Mouse (Mus musculus): Measurements from ENCODE around the gene Pde3a. TPM values are rescaled to one million over a fixed set of nuclear protein-coding genes. Genes with fewer than 3 reads are reported as not detected.

Pde3a gene
- polyA plus RNA-seq, 1 experiment = not detected

DNA sequence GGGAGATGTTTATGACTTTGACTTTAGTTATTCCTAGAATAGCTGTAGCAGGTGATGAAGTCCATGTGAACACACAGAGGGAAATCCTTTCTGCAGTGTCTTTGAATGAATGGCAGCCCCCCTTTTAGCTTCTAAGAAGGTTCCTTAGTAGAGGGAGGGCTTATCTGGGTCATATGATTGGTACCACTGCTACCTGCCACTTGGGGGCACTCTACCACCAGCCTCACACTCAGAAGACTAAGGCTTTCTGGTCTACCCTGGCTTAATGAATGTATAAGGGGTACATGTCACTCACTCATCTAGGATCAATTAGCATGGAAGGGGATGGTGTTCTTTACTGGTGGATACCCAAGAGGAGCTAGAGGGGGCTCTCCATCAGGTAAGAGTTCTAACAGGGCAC lies 250.4 kb downstream of the Pde3a start:
- TF ChIP-seq MYOD1 (IDR thresholded peaks at IDR 0.05; ENCODE audit: control insufficient read depth, insufficient read length, low read depth) (no peak), CEBPB (IDR thresholded peaks at IDR 0.05; ENCODE audit: low read depth) (no peak), FOSL1 (IDR thresholded peaks at IDR 0.05; ENCODE audit: insufficient read depth, low read length, poor library complexity, severe bottlenecking) (no peak), MYOG (IDR thresholded peaks at IDR 0.05; ENCODE audit: control insufficient read depth, extremely low read depth, insufficient read length) (no peak), USF1 (IDR thresholded peaks at IDR 0.05; ENCODE audit: low read depth) (no peak), MAX (IDR thresholded peaks at IDR 0.05) (no peak), CTCF (IDR thresholded peaks at IDR 0.05; ENCODE audit: control insufficient read depth, insufficient read depth, insufficient read length) (no peak)
- no peak overlapping the region for H3ac ChIP-seq (ENCODE audit: control insufficient read depth, insufficient read length, low read depth)
- H3K27me3 ChIP-seq (ENCODE audit: control insufficient read depth, insufficient read depth, insufficient read length) = no peaks in the 10 kb centered on the region
- no peaks in the 10 kb centered on the region for H3K79me3 ChIP-seq (ENCODE audit: low read depth)
- H3K36me3 ChIP-seq (ENCODE audit: control insufficient read depth, insufficient read depth) = no peaks in the 10 kb centered on the region
- H3K79me2 ChIP-seq (ENCODE audit: control insufficient read depth, insufficient read depth) = no peaks in the 10 kb centered on the region
- no peak overlapping the region for H3K4me3 ChIP-seq (ENCODE audit: insufficient read depth, poor library complexity, severe bottlenecking)

GRCm38 (mm10) chr6:141501171-141501570 lies 252.1 kb downstream of the Pde3a start:
- no peak overlapping the region for H3K4me3 ChIP-seq (ENCODE audit: insufficient read depth, poor library complexity, severe bottlenecking)
- no peaks in the 10 kb centered on the region for H3K36me3 ChIP-seq (ENCODE audit: control insufficient read depth, insufficient read depth)
- H3K27me3 ChIP-seq (ENCODE audit: control insufficient read depth, insufficient read depth, insufficient read length) = no peaks in the 10 kb centered on the region
- no peak for TF ChIP-seq MAX (IDR thresholded peaks at IDR 0.05)
- no peak for TF ChIP-seq MYOG (IDR thresholded peaks at IDR 0.05; ENCODE audit: control insufficient read depth, extremely low read depth, insufficient read length)
- no peak for TF ChIP-seq FOSL1 (IDR thresholded peaks at IDR 0.05; ENCODE audit: insufficient read depth, low read length, poor library complexity, severe bottlenecking)
- no peak for TF ChIP-seq MYOD1 (IDR thresholded peaks at IDR 0.05; ENCODE audit: control insufficient read depth, insufficient read length, low read depth)
- TF ChIP-seq CEBPB (IDR thresholded peaks at IDR 0.05; ENCODE audit: low read depth) = no peak
- TF ChIP-seq USF1 (IDR thresholded peaks at IDR 0.05; ENCODE audit: low read depth) = no peak
- no peak for TF ChIP-seq CTCF (IDR thresholded peaks at IDR 0.05; ENCODE audit: control insufficient read depth, insufficient read depth, insufficient read length)
- no peak overlapping the region for H3ac ChIP-seq (ENCODE audit: control insufficient read depth, insufficient read length, low read depth)
- H3K79me3 ChIP-seq (ENCODE audit: low read depth) = no peaks in the 10 kb centered on the region
- H3K79me2 ChIP-seq (ENCODE audit: control insufficient read depth, insufficient read depth) = no peaks in the 10 kb centered on the region

GRCm38 (mm10) chr6:141522541-141522940 lies 273.5 kb downstream of the Pde3a start:
- Histone ChIP-seq H3K4me3 (ENCODE audit: insufficient read depth, poor library complexity, severe bottlenecking) (no peak overlapping the region), H3K79me3 (ENCODE audit: low read depth) (no peaks in the 10 kb centered on the region), H3ac (ENCODE audit: control insufficient read depth, insufficient read length, low read depth) (no peak overlapping the region), H3K36me3 (ENCODE audit: control insufficient read depth, insufficient read depth) (no peaks in the 10 kb centered on the region), H3K79me2 (ENCODE audit: control insufficient read depth, insufficient read depth) (no peaks in the 10 kb centered on the region), H3K27me3 (ENCODE audit: control insufficient read depth, insufficient read depth, insufficient read length) (no peaks in the 10 kb centered on the region)
- TF ChIP-seq CEBPB (IDR thresholded peaks at IDR 0.05; ENCODE audit: low read depth) (no peak), FOSL1 (IDR thresholded peaks at IDR 0.05; ENCODE audit: insufficient read depth, low read length, poor library complexity, severe bottlenecking) (no peak), CTCF (IDR thresholded peaks at IDR 0.05; ENCODE audit: control insufficient read depth, insufficient read depth, insufficient read length) (no peak)

GRCm38 (mm10) chr6:141523747-141524640 lies 274.9 kb downstream of the Pde3a start, which contains the start of gene Slco1c1:
TSS of gene Slco1c1 (plus strand) at chr6:141524368.
- Histone ChIP-seq H3K36me3 (ENCODE audit: control insufficient read depth, insufficient read depth) (no peaks in the 10 kb centered on the region), H3K4me3 (ENCODE audit: insufficient read depth, poor library complexity, severe bottlenecking) (no peak within 1 kb of the TSS), H3K79me2 (ENCODE audit: control insufficient read depth, insufficient read depth) (no peaks in the 10 kb centered on the region), H3K79me3 (ENCODE audit: low read depth) (no peaks in the 10 kb centered on the region), H3ac (ENCODE audit: control insufficient read depth, insufficient read length, low read depth) (no peak within 1 kb of the TSS), H3K27me3 (ENCODE audit: control insufficient read depth, insufficient read depth, insufficient read length) (no peaks in the 10 kb centered on the region)
- TF ChIP-seq FOSL1 (IDR thresholded peaks at IDR 0.05; ENCODE audit: insufficient read depth, low read length, poor library complexity, severe bottlenecking) = no peak
- TF ChIP-seq CTCF (IDR thresholded peaks at IDR 0.05; ENCODE audit: control insufficient read depth, insufficient read depth, insufficient read length) = no peak
- TF ChIP-seq CEBPB (IDR thresholded peaks at IDR 0.05; ENCODE audit: low read depth) = no peak
- TF ChIP-seq MAX (IDR thresholded peaks at IDR 0.05) = no peak
- TF ChIP-seq MYOD1 (IDR thresholded peaks at IDR 0.05; ENCODE audit: control insufficient read depth, insufficient read length, low read depth) = no peak
- TF ChIP-seq USF1 (IDR thresholded peaks at IDR 0.05; ENCODE audit: low read depth) = no peak
- no peak for TF ChIP-seq MYOG (IDR thresholded peaks at IDR 0.05; ENCODE audit: control insufficient read depth, extremely low read depth, insufficient read length)

DNA sequence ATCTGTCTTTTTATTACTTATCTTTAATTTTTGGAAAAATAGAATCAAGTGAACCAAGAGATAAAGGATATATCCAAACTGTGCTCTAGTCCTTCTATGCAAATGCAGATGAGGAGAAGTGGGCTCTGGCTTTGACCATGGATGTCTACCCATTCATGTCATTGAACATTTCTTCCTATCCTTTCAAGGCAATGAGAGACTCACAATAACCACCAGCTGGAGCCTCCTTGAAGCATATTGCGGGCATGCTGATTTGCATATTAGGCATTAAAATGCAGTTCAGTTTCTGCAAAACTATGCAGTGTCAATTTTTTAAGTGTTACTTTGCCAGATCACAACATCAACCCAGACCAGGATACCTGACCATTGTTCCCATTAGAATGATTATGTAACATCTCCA lies 276.7 kb downstream of the Pde3a start:
- Histone ChIP-seq H3K27me3 (ENCODE audit: control insufficient read depth, insufficient read depth, insufficient read length) (no peaks in the 10 kb centered on the region), H3K79me3 (ENCODE audit: low read depth) (no peaks in the 10 kb centered on the region), H3K4me3 (ENCODE audit: insufficient read depth, poor library complexity, severe bottlenecking) (no peak overlapping the region), H3K79me2 (ENCODE audit: control insufficient read depth, insufficient read depth) (no peaks in the 10 kb centered on the region), H3K36me3 (ENCODE audit: control insufficient read depth, insufficient read depth) (no peaks in the 10 kb centered on the region), H3ac (ENCODE audit: control insufficient read depth, insufficient read length, low read depth) (no peak overlapping the region)
- no peak for TF ChIP-seq FOSL1 (IDR thresholded peaks at IDR 0.05; ENCODE audit: insufficient read depth, low read length, poor library complexity, severe bottlenecking)
- TF ChIP-seq CEBPB (IDR thresholded peaks at IDR 0.05; ENCODE audit: low read depth) = no peak
- TF ChIP-seq MAX (IDR thresholded peaks at IDR 0.05) = no peak
- no peak for TF ChIP-seq USF1 (IDR thresholded peaks at IDR 0.05; ENCODE audit: low read depth)
- no peak for TF ChIP-seq MYOG (IDR thresholded peaks at IDR 0.05; ENCODE audit: control insufficient read depth, extremely low read depth, insufficient read length)
- no peak for TF ChIP-seq MYOD1 (IDR thresholded peaks at IDR 0.05; ENCODE audit: control insufficient read depth, insufficient read length, low read depth)
- no peak for TF ChIP-seq CTCF (IDR thresholded peaks at IDR 0.05; ENCODE audit: control insufficient read depth, insufficient read depth, insufficient read length)
